11 mouse cellular contexts compared by ENCODE assay signal in the genomic region with DNA sequence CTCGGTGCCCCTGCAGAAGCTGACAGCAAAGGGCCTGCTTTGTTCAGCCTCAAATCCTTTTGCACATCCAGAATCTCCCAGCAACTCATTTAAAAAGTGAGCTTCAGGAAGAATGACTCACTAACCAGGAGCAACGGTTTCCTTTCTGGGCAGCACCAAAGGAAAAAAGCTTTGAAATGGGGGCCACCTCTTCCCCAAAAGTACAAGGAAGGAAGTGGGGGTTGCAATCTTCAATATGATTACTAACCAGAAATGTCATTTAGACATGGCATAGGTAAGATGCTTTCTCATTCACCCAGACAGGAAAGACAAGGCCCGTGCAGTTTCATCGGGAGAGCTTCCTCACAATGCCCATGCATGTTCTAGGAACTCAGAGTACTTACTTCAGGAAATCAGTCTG. TPM values are rescaled to one million over a fixed set of nuclear protein-coding genes. Genes with fewer than 3 reads are reported as not detected.
DNase-seq lines count a peak whose midpoint lies in the region; ATAC-seq lines count a peak whose summit lies in the region.
"Had no signal": no experiment of that assay in that cellular context is flagged by ENCODE, and none has a peak within 500 bp of the region (broad histone marks: within the 10 kb centered on the region; RNA-seq: fewer than 3 reads in every experiment).

No protein-coding gene starts in this region.

- H3K36me3 ChIP-seq in heart, embryonic 12.5 days, result peaks cover 31% of the 10 kb centered on the region

- H3K4me1 ChIP-seq in heart, embryonic 12.5 days (replicated peaks), result peaks cover 50% of the 10 kb centered on the region

- WGBS in heart, embryonic 12.5 days, result 52% methylated on average over 4 of the region's 4 CpGs

- H3K27me3 ChIP-seq in heart, embryonic 12.5 days (replicated peaks), result no peaks in the 10 kb centered on the region

- peak; percentile 50 for DNase-seq in kidney, postnatal 14 days
- no peak for DNase-seq in kidney, postnatal 10 days
- peak; percentile 39 for DNase-seq in NIH3T3 (ENCODE audit: low read depth)
- DNase-seq in lung, postnatal 36 days, result peak; percentile 27
- no peak for DNase-seq in cerebellum, adult 18-20 months
- no peak for DNase-seq in left cerebral cortex, adult 9 months (ENCODE audit: low spot score in 2 of 2)
- DNase-seq in layer of hippocampus, postnatal 25 days (ENCODE audit: extremely low spot score in 1 of 2, low spot score in 1 of 2), result no peak
- DNase-seq: cerebellum, postnatal 25 days; gastrocnemius, postnatal 36 days had no signal

- no peak for ATAC-seq in heart, embryonic 12.5 days (ENCODE audit: insufficient number of reproducible peaks, low FRiP score)

- H3K4me3 ChIP-seq in heart, embryonic 12.5 days, result no peak overlapping the region

- peak overlapping the region; percentile 15; the same call in 1 of the 2 replicates for H3K4me2 ChIP-seq in heart, embryonic 12.5 days

- H3K27ac ChIP-seq in heart, embryonic 12.5 days (ENCODE audit: poor library complexity, severe bottlenecking), result peak overlapping the region; percentile 82

- peak overlapping the region; percentile 42 for H3K9ac ChIP-seq in heart, embryonic 12.5 days

- H3K9me3 ChIP-seq in heart, embryonic 12.5 days (replicated peaks), result no peaks in the 10 kb centered on the region

RNA-seq across cellular contexts. Expression of gene Hspb9, which starts 7.6 kb away (rescaled TPM):
- 0.27 TPM in 1 of 2 replicates, not detected in the other for polyA plus RNA-seq in heart, embryonic 12.5 days (2016; fragmentation: Nextera tagmentation; extraction: Ambion mirVana)
- not detected for total RNA-seq in layer of hippocampus, postnatal 25 days (2021)
- total RNA-seq: gastrocnemius, postnatal 36 days had no signal
- polyA plus RNA-seq: limb, embryonic 14.5 days had no signal

RNA-seq across cellular contexts. Expression of gene Kat2a, which starts 9.0 kb away (rescaled TPM):
- 45.4 and 49.0 TPM in 2 replicates for polyA plus RNA-seq in heart, embryonic 12.5 days (2016; fragmentation: Nextera tagmentation; extraction: Ambion mirVana)
- total RNA-seq in layer of hippocampus, postnatal 25 days (2021), result 10 to 100 TPM; 55.6 to 55.9 TPM

RNA-seq across cellular contexts. Expression of gene Rab5c, which starts 16.8 kb away (rescaled TPM):
- polyA plus RNA-seq in heart, embryonic 12.5 days (2016; fragmentation: Nextera tagmentation; extraction: Ambion mirVana), result 10.5 and 11.4 TPM in 2 replicates
- 100 to 1,000 TPM; 141 to 152 TPM for total RNA-seq in layer of hippocampus, postnatal 25 days (2021)

RNA-seq across cellular contexts. Expression of gene Dhx58, which starts 17.2 kb away (rescaled TPM):
- 0.74 and 0.90 TPM in 2 replicates for polyA plus RNA-seq in heart, embryonic 12.5 days (2016; fragmentation: Nextera tagmentation; extraction: Ambion mirVana)
- total RNA-seq in layer of hippocampus, postnatal 25 days (2021), result 1 to 10 TPM; 1.4 to 2.1 TPM

RNA-seq across cellular contexts. Expression of gene Zfp385c, which starts 29.0 kb away (rescaled TPM):
- polyA plus RNA-seq in heart, embryonic 12.5 days (2016; fragmentation: Nextera tagmentation; extraction: Ambion mirVana), result 0.41 TPM in 1 of 2 replicates, not detected in the other
- under 1 TPM in 1 of 2 experiments, not detected in 1; 0.31 TPM for total RNA-seq in layer of hippocampus, postnatal 25 days (2021)

Comparison
In these comparisons a context has a peak if more than half of its experiments do, and no peak if none do; other contexts are left out.
1. DNase-seq: peak in kidney, postnatal 14 days (single experiment), NIH3T3 (single experiment) and lung, postnatal 36 days (single experiment); none in kidney, postnatal 10 days (single experiment), cerebellum, adult 18-20 months (0 of 2), left cerebral cortex, adult 9 months (0 of 2) and layer of hippocampus, postnatal 25 days (0 of 2).